Mouse (Mus musculus): ENCODE measurements at regions not wholly inside any gene's neighbourhood (a gene's known extent, or its start where the extent isn't known, plus 50 kb on each side); places are given as distances from the start of the nearest gene placed in this dataset.

DNA sequence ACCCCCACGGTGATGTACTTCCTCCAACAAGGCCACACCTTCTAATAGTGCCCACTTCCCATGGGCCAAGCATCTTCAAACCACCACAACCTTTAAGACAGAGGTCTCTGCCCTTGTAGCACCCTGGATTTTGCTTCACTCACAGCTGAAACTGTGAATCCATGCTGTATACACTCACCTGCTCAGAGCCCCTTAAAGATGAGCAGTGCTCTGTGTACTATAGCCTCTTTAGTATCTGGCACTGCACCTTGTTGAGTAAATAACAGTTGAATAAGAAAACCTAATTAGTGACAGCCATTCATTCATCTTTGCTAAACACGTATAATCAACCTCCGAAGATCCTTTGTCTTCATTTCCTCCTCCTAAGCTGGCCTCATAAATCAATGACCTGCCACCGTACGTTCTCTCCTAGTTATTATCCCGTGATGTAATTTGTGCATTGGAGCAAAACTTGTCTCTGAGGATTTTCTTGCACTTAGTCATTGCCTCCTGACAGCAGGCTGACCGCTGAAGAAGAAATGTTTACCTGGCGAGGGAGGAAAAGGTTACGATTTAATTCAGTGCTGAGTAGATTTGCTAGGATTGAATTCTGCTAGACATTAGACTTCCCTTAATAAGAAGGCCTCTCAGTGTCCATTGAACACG, 141.3 kb upstream of the Nckap5 start:
- Histone ChIP-seq H3K27me3 (ENCODE audit: control insufficient read depth, insufficient read depth, low read length) (no peaks in the 10 kb centered on the region), H3K36me3 (ENCODE audit: control insufficient read depth, insufficient read depth, low read length) (no peaks in the 10 kb centered on the region), H3K9ac (ENCODE audit: low read depth, low read length) (no peak overlapping the region), H3K27ac (no peak overlapping the region), H3K79me2 (replicated peaks; ENCODE audit: control insufficient read depth, insufficient read depth, low read length) (no peaks in the 10 kb centered on the region), H3K4me3 (no peak overlapping the region), H3K4me1 (ENCODE audit: control insufficient read depth, insufficient read depth, low read length) (no peaks in the 10 kb centered on the region)
- no peak for TF ChIP-seq CTCF (IDR thresholded peaks at IDR 0.05)
- TF ChIP-seq EP300 (IDR thresholded peaks at IDR 0.05; ENCODE audit: insufficient read depth, low read depth, low read length) = no peak
- no peak for TF ChIP-seq POLR2A (IDR thresholded peaks at IDR 0.05; ENCODE audit: insufficient read depth, low read depth, low read length)
- 77% methylated on average over 10 of the region's 10 CpGs for WGBS
- intact Hi-C loops (cut with DNase I) = no loop called here
- DNase-seq = no peak

DNA sequence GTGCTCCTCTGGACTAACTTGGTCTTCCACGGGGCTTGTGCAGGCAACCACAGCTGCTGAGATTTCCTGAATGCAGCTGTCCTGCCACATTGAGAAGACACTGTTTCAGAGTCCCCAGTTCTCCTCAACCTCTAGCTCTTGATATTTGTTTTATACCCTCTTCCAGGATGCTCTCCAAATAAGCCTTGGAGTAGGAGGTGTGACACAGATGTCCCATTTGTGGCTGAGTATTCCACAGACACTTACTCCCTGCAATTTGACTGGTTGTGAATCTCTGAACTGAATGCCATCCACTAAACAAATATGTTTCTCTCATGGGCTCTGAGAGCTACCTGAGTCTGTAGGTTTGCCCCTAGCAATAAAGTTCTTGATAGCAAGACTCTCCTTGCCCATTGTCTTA, 140.5 kb upstream of the Nckap5 start:
- DNase-seq = no peak
- no peak for TF ChIP-seq CTCF (IDR thresholded peaks at IDR 0.05)
- TF ChIP-seq EP300 (IDR thresholded peaks at IDR 0.05; ENCODE audit: insufficient read depth, low read depth, low read length) = no peak
- no peak for TF ChIP-seq POLR2A (IDR thresholded peaks at IDR 0.05; ENCODE audit: insufficient read depth, low read depth, low read length)
- no peaks in the 10 kb centered on the region for H3K4me1 ChIP-seq (ENCODE audit: control insufficient read depth, insufficient read depth, low read length)
- intact Hi-C loops (cut with DNase I) = no loop called here
- no peaks in the 10 kb centered on the region for H3K27me3 ChIP-seq (ENCODE audit: control insufficient read depth, insufficient read depth, low read length)
- H3K9ac ChIP-seq (ENCODE audit: low read depth, low read length) = no peak overlapping the region
- H3K36me3 ChIP-seq (ENCODE audit: control insufficient read depth, insufficient read depth, low read length) = no peaks in the 10 kb centered on the region
- 66% methylated on average over 1 of the region's 1 CpGs for WGBS
- H3K27ac ChIP-seq = no peak overlapping the region
- no peak overlapping the region for H3K4me3 ChIP-seq
- no peaks in the 10 kb centered on the region for H3K79me2 ChIP-seq (replicated peaks; ENCODE audit: control insufficient read depth, insufficient read depth, low read length)

DNA sequence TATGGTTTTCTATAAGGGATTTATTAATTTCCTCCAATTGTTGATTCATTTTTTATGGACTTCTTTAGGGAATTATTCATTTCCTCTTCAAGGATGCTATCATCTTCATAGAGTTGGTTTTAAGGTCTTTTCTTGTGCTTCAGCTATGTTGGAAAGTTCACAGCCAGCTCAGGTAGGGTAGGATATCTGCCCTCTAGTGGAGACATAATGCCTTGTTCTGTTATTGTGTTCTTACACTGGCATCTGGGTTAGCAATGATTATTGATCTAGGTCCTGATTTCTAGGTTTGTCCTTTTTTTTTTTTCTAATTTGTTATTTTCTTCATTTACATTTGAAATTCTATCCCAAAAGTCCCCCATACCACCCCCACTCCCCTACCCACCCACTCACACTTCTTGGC, 135.8 kb upstream of the Nckap5 start:
- no peak for DNase-seq
- TF ChIP-seq CTCF (IDR thresholded peaks at IDR 0.05) = peak; percentile 46
- TF ChIP-seq POLR2A (IDR thresholded peaks at IDR 0.05; ENCODE audit: insufficient read depth, low read depth, low read length) = no peak
- no peak overlapping the region for H3K4me3 ChIP-seq
- H3K36me3 ChIP-seq (ENCODE audit: control insufficient read depth, insufficient read depth, low read length) = no peaks in the 10 kb centered on the region
- H3K9ac ChIP-seq (ENCODE audit: low read depth, low read length) = no peak overlapping the region
- H3K27ac ChIP-seq = no peak overlapping the region
- intact Hi-C loops (cut with DNase I) = no loop called here
- no peaks in the 10 kb centered on the region for H3K4me1 ChIP-seq (ENCODE audit: control insufficient read depth, insufficient read depth, low read length)
- no peaks in the 10 kb centered on the region for H3K27me3 ChIP-seq (ENCODE audit: control insufficient read depth, insufficient read depth, low read length)
- H3K79me2 ChIP-seq (replicated peaks; ENCODE audit: control insufficient read depth, insufficient read depth, low read length) = no peaks in the 10 kb centered on the region

DNA sequence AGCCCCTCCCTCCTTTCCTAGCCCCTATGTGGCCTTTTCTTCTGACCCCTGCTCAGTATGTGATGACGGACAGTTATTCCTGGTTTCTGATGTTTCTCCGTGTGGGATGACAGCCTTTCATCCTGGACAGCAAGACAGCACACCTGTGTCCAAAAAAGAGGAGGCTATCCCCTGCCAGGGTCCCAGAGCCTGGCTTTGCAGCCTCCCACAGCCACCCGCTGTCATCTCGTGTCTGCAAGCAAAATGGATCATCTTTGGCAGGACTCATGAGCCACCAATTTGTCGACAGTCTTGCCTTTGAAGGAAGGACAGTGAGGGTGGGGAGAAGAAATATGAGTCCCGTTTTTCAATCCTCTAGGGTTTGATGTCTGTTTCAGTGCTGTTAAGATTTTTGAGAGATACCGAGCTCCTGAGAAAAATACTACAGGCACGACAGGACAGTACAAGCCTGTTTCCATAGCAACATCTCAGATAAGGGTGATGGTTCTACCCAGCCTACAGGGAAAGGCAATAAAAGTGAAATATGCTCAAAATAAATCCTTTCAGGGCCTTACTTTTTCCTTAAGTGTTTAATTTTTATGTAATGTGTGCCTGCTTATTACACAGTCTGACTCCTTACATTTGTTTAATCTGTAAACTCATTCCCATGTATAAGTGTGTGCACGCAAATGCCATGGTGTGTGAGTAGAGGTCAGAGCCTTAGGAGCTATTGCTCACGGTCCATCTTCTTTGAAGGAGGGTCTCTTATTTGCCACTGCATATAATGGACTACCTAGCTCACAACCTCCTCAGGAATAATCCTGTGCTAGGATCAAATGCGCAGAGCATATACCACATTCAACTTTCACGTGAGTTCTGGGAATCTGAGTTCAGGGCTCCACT, 125.5 kb upstream of the Nckap5 start:
- DNase-seq = no peak
- Histone ChIP-seq H3K27me3 (ENCODE audit: control insufficient read depth, insufficient read depth, low read length) (no peaks in the 10 kb centered on the region), H3K4me3 (no peak overlapping the region), H3K9ac (ENCODE audit: low read depth, low read length) (no peak overlapping the region), H3K4me1 (ENCODE audit: control insufficient read depth, insufficient read depth, low read length) (no peaks in the 10 kb centered on the region), H3K36me3 (ENCODE audit: control insufficient read depth, insufficient read depth, low read length) (no peaks in the 10 kb centered on the region), H3K79me2 (replicated peaks; ENCODE audit: control insufficient read depth, insufficient read depth, low read length) (no peaks in the 10 kb centered on the region), H3K27ac (no peak overlapping the region)
- intact Hi-C loops (cut with DNase I) = no loop called here
- 66% methylated on average over 12 of the region's 12 CpGs for WGBS
- TF ChIP-seq EP300 (IDR thresholded peaks at IDR 0.05; ENCODE audit: insufficient read depth, low read depth, low read length) (no peak), POLR2A (IDR thresholded peaks at IDR 0.05; ENCODE audit: insufficient read depth, low read depth, low read length) (no peak), CTCF (IDR thresholded peaks at IDR 0.05) (no peak)

DNA sequence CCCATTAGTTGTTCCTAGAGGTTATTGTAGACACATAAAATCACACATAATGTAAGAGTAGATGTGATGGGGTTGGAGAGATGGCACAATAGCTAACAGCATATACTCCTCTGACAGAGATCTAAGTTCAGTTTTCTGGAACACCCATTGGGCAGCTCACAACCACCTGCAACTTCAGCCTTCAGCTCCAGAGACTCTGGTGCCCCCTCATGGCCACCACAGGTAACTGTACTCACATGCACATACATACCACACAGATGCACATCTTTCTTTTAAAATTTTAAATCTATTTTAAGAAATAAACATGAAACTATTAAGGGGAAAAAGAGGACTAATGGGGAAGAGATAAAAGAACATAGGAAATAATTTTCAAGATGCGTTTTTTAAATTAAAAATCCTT, 117.3 kb upstream of the Nckap5 start:
- intact Hi-C loops (cut with DNase I) = no loop called here
- no peaks in the 10 kb centered on the region for H3K27me3 ChIP-seq (ENCODE audit: control insufficient read depth, insufficient read depth, low read length)

DNA sequence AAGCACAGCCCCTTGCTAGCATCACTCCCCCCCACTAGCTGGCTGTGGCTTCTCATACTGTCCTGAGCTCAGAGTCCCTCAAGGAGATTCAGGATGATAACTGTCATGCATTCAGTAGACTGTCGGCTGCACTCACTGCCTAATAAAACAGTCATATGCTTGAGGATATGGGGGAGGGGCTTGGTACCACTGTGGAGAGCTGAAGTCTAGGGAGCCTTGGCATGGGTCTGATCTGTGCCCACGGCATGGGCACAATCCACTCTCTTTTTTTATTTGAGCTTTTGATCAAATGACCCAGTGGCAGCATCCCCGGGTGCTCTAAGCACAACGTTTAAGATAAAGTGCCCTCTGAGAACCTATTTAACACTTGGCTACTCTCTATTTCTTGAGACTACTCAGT, 102.1 kb upstream of the Nckap5 start:
- Histone ChIP-seq H3K9ac (ENCODE audit: low read depth, low read length) (no peak overlapping the region), H3K27me3 (ENCODE audit: control insufficient read depth, insufficient read depth, low read length) (no peaks in the 10 kb centered on the region; the same call in 1 of the 2 replicates), H3K4me1 (ENCODE audit: control insufficient read depth, insufficient read depth, low read length) (peaks cover 1% of the 10 kb centered on the region; the same call in 1 of the 2 replicates), H3K4me3 (no peak overlapping the region), H3K79me2 (replicated peaks; ENCODE audit: control insufficient read depth, insufficient read depth, low read length) (no peaks in the 10 kb centered on the region), H3K36me3 (ENCODE audit: control insufficient read depth, insufficient read depth, low read length) (no peaks in the 10 kb centered on the region), H3K27ac (no peak overlapping the region)
- 55% methylated on average over 4 of the region's 4 CpGs for WGBS
- TF ChIP-seq POLR2A (IDR thresholded peaks at IDR 0.05; ENCODE audit: insufficient read depth, low read depth, low read length) = no peak
- TF ChIP-seq EP300 (IDR thresholded peaks at IDR 0.05; ENCODE audit: insufficient read depth, low read depth, low read length) = no peak
- TF ChIP-seq CTCF (IDR thresholded peaks at IDR 0.05) = no peak
- intact Hi-C loops (cut with DNase I) = no loop called here
- no peak for DNase-seq

More for the DNA sequence above, 117.3 kb upstream of the Nckap5 start:
- DNase-seq = no peak
- 91% methylated on average over 1 of the region's 1 CpGs for WGBS
- Histone ChIP-seq H3K4me1 (ENCODE audit: control insufficient read depth, insufficient read depth, low read length) (no peaks in the 10 kb centered on the region), H3K4me3 (no peak overlapping the region), H3K9ac (ENCODE audit: low read depth, low read length) (no peak overlapping the region), H3K36me3 (ENCODE audit: control insufficient read depth, insufficient read depth, low read length) (no peaks in the 10 kb centered on the region), H3K27ac (no peak overlapping the region), H3K79me2 (replicated peaks; ENCODE audit: control insufficient read depth, insufficient read depth, low read length) (no peaks in the 10 kb centered on the region)
- TF ChIP-seq EP300 (IDR thresholded peaks at IDR 0.05; ENCODE audit: insufficient read depth, low read depth, low read length) (no peak), CTCF (IDR thresholded peaks at IDR 0.05) (peak; percentile 28)
